Mouse (Mus musculus) spleen, adult 2 months (tissue): ENCODE data around the gene Cacna1g.

Source experiments
- CTCF ChIP-seq: fragments of 200-500 bp; IDR thresholded peaks from 2 replicates; pipeline ENCODE4 v1.5.1; 2011; ENCODE audit warnings: mild to moderate bottlenecking, inconsistent platforms; ENCODE audit not compliant: insufficient read depth, insufficient read length, insufficient replicate concordance; ENCODE audit errors: extremely low read depth
- POLR2A ChIP-seq: fragments of 200-500 bp; IDR thresholded peaks from 2 replicates; pipeline ENCODE4 v1.6.1; 2011; ENCODE audit warnings: low read depth, low read length, inconsistent platforms

GRCm38 (mm10) chr11:94429011-94429651 lies 44.9 kb downstream of the Cacna1g start:
- TF ChIP-seq POLR2A (no peak), CTCF (no peak)
